Mouse (Mus musculus): Measurements from ENCODE around the gene Stk32c.
A peak's percentile ranks its signal among the peaks of the same experiment; 100 is the strongest.

The Stk32c gene

DNA sequence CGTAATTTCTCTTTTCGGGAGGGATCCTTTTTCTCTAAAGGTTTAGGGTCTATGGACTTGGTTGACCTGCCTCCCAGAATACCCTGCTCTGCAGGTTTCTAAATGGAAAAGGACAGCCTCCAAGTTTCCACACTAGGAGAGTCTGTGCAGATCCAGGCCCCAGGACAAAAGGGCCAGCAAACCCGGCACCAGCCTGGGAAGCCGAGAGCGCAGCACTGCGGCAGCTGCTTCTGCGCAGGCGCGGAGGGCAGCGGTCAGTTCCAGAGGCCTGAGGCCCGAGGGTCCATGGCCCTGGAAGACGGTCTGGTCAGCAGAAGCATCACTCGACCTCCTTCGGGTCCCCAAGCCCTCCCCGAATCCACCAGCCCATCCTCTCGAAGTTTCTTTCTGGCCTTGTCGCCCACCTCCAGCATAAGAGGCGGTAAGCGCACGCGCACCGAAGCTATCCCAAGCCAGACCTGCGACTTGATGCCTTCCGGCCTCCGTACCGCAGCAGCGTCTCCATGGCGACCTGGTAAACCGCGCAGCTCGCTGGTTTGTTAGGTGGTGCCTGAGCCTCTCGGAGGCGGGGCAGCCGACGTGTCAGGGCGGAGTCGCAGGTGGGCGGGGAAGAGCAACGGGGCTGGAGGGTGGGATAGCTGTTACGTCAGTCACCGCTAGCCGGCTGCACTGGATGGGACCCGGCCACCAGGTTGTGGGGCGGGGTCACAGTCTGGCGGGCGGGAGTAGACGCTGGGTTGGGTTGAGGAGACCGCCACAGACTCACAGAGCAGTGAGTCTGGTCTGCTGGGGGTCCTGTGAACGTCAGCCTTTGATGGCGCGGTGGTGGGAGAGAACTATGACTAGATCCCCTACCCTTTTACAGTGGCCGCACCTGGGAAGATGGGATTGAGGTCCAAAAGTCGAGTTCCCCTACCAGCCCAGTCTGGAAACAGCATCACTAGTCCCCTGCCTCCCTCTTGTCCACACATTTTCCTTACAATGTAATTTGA is at the start of gene Stk32c, which contains the start of gene Lrrc27:
Gene Stk32c (minus strand): TSS at position 554 of the 992 bp plus-strand sequence.
Gene Lrrc27 (plus strand): TSS at position 235 of the 992 bp plus-strand sequence.
- peak; percentile 97 for DNase-seq

DNA sequence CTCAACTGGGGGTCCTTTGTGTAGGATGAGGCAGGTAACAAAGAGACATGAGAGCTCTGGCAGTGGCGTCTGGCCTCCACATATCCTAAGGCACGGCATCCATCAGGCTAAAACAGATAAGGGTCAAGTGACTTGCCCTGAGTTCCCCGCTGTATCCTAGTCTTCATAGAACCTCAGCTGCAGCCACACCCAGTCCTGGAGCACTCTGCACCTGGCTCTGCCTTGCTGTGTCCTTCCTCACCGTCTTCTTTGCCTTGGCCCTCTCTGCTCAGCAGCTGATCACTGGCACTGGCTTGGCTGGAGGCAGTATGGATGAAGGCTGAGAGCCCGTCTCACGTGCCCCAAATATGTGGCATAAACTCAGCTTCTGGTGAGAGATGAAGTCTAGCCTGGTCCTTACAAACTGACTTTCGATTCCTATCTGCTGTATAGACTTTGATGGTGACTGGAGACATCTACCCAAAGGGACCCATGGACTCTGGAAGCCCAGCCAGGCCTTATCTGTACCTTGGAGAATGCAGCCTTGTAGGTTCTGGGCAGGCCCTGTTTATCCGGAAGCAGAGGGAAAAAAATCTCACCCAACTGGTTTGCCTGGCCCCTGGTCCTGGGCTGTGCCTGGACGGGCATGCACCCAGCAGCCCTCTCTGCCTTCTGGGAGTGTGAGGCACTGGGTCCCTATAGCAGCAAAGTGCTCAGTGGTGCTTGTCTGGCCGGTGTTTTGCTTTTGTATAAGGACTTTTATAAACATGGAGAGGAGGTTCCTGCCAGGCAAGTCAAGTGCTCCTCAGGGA is 44.8 kb upstream of the Stk32c start:
- no peak for DNase-seq

DNA sequence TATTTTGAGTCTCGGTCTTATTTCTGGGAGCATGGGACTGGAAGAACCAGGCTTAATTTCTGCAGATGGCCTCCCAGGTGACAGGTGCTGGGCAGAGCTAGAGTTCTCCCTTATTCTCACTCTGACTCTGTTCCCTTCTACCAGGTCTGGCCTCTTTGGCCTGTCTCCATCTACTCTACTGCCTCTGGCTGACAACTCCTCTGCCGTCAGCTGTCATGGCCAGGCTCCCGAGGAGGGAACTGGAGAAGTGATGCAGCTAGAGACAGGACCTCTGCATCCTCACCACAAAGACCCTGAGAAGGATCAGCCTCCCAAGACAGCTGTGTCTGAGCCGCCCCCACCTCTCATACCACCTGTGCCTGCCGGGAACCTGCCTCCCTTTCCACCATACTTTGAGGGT is 41.5 kb upstream of the Stk32c start:
- DNase-seq = no peak

DNA sequence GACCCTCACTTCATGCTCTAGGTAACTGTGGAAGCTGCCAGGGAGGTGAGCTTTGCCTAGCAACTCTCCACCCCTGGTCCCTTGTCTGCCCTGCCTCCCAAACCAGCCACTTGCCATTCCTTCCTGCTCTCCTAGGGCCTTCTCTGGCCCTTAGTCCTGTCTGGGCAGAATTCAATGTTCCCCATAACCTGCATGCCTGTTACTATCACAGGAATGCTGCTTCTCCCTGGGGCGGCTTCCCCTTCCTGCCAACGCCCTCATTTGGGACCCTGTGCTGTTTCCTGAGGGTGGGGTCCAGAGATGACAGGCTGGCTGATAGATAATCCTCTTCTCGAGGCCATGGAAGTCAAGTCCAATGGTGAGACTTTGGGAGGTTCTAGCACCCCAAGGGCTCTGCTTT is 40.4 kb upstream of the Stk32c start:
- DNase-seq = no peak

DNA sequence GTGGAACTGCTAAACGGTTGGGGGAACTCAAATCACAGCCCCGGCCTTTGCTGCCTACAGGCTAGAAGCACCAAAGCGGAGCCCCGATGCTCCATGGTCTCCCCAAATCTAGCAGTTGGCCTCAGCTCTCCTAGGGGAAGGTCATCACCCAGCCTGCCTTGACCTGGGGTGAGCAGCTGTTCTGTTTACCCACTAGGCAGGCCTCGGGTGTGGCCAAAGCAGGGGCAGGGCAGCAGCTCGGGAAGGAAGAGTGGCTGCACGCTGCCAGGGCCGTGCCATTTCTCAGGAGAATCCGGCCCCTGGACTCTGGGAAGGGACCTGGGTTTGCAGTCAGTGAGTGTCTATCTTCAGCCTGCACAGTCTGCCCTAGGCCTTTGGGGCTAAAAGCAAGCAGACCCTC is 39.9 kb upstream of the Stk32c start:
- DNase-seq = no peak

DNA sequence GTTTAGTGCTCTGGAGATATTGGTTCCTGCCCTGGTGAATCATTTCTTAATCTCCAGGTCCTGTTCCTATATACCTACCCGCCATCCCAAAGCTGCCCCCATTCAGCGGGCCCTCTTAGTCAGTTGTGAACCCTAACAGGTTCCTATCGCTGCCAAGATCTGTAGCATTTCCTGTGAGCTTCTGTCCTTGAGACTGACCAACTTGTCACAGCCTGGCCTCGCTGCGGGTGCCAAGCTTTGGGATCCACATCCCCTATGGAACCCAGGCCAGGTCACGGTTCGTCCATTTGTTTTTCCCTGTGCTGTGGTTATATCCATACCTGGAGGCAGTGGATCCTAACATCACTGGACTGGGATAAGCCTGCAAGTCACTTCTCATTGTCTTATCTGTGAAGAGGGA is 39.5 kb upstream of the Stk32c start:
- no peak for DNase-seq

DNA sequence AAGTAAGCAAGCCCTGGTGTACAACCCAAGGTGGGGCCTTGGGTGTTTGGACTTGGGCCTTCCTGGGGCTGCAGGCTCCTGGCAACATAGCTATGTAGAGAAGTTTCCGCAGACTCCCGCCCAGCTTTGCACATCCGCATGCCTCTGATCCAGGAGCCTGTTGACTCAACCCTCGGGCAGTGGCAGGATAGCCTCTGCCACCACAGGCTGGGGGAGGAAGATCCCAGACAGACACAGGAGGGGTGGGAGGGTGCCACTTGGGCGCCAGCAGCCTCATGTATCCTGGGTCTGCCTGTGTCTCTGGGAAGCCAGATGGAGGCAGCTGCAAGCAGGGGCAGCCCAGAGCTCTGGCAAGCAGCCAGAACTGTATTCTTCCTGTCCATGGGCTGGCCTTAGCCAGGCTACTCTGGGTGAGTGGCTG is 38.8 kb upstream of the Stk32c start:
- no peak for DNase-seq

DNA sequence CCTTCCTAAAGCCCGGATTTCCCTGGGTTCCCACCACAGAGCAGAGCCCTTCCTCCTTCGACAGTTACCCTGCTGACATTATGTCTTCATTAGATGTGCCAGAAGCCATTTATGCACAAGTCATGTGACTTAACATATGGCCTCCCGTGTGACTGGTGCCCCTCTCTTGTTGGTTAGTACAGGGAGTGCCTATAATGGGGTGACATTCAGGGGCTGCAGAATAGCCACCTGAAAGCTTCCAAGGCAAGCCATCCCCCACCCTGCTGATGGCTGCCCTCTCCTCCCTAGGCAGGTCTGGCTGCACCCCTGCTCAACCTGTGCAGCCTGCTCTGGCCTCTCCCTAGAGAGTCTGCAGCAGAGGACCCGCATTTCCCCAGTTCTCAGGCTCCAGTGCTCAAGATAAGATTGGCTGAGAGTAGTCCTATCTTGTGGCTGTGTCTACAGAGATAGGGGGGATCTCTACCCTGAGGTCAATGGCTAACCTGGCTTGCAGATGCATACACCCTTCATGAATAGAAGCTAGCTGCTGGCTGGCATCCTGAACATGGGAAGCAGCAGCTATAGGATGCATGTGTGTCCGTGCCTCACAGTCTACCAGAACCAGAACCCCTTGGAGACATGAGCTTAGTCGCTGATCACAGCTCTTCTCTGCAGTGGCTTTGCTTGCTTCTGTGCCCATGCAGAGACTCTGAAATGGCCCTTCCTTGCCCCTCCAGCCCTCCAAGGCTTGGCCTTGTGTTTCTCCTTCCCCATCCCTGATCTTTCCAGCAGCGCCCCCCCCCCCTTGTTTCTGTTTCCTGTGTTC is 36.5 kb upstream of the Stk32c start:
- DNase-seq = peak; percentile 53

DNA sequence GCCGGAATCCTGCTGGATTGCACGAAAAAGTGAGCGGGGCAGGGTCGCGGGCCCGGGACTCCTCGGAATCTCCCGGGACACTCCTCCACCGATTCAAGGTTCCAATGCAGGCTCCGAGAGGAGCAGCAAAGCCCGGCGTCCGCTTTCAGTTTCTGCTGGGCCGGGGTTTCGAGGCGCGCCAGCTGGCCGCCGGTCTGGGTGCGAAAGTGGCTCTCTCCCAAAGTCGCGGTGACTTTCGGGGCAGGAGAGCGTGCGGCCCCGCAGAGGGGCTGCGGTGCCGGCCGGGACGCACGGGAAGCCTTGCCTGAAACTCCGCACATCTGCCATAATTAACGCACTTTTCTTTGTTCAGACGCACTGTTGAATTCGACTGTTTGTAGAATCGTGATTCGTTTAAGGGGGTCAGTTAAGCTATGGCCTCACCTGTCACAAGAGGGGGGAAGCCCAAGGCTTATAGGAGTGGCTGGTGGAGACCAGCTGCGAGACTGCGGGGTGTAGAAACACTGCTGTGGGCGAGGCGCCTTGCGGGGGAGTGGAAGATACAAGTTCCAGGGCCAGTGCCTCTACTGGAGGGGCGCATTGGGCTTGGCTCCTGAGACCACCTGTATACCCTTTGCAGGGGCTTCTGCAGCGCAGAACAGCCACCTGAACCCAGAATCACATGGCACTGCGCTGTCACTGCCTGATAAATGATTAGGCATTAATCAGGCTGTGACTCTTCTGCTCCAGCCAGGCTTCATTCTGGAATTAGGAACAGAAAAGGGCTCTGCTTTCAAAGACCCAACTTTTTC is 35.7 kb upstream of the Stk32c start:
- peak; percentile 53 for DNase-seq

DNA sequence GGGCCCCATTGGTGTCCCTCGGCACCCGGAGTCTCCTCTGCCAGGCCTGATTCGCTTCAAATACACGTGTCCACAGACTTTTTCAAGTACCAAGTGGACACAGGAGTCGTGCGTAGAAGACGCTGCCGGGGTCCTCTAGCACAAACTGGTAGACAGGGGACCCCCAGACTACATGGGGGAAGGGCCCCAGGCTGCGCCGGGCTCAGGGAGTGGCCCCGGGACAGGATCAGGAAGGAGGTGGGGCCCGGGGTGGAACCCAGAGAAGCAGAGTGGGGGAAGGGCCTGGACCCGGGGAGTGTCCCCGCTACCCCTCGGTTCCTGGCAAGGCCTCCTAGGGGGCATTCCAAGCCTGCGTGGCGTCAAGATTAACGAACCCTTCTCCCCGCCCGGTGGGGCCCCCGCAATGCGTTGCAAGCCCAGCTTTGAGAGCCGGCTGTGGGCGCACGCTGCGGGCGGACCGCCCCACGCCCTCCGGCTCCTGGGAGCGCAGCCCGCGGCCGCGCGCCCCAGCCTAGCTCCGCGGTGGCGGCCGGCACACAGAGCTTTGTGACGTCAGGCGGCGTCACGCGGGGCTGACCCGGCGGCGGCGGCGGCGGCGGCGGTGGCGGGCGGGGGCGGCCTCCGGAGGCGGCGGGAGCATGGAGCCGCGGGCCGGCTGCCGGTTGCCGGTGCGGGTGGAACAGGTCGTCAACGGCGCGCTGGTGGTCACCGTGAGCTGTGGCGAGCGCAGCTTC is 34.9 kb upstream of the Stk32c start, which contains the start of gene Pwwp2b:
Gene Pwwp2b (plus strand): TSS at position 602 of the 734 bp plus-strand sequence.
- DNase-seq = peak; percentile 72

DNA sequence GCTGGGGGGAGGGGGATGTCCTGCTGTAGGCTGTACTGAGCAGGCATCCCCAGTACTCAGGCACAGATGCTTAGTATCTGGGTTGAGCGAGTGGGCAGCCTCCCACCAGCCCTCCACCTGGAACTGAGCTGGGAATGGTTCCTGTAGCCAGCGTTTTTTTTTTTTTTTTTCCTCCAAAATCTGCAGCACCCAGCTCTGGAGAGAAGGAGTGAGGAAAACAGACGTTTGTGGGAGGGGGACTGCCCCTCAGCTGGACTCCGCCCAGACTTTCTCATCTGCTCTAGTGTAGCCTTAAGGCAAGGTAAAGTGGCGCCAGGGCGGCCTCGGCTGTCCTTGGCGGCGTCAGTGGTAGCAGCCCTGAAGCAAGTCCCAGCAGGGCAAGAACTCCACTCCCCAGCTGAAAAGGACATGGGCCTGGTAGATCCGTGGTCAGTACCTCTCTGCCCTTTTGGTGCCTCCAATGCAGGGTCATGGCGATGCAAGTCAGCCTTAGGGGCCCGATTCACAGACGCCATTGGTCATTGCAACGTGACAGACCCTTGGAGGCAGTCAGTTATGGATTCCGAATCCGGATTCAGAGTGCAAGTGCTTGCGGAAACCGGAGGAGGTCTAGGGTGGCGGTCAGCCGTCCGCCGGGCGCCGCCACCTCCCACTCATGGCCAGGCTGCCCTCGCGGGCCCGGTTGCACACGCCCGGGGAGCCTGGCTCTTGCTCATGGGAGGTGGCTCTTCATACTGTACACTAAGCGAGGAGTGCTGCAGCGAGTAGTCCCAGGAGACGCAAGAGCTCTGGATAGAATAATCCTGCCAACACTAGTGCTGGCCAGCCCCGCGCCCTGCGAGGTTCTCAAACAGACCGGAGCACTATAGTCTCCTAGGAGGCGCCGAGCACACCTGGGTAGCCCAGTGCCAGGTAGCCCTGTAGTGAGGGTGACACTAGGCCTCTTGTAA is 34.1 kb upstream of the Stk32c start:
- peak; percentile 49 for DNase-seq

DNA sequence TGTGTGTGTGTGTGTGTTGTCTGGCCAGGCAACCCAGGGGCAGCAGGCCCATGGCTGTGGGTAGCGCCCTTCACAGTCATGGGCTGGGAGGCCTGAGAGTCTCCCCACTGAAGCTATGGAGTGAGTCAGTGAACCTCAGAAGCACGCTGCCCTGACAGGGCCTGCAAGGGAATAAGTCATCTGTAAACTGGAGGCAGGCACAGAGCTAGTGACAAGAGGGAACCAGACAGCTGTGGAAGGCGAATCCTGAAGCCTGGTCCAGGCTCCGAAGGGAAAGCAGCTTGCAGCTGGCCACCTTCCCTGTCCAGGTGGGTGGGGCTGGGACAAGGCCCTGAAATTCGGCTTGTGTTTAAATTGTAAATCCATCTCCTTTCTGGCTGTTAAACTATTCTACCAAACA is 33.0 kb upstream of the Stk32c start:
- no peak for DNase-seq

DNA sequence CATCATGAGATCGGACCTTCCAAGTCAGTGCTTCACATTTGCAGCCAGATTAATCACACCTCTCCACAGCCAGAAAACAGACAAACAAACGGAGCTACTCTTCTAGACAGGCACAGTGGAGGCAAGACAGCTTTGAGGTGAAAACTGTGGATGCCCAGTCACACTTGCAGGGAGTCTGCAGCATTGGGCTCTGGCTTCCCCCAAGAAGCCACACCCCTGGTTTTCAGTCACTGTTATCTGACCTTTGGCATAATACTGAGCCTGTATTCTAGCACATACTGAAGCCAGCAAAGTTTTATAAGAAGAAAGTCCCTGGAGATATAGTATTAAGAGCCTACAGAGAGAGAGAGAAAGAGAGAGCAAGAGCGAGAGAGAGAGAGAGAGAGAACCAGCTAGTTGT is 26.3 kb upstream of the Stk32c start:
- no peak for DNase-seq

DNA sequence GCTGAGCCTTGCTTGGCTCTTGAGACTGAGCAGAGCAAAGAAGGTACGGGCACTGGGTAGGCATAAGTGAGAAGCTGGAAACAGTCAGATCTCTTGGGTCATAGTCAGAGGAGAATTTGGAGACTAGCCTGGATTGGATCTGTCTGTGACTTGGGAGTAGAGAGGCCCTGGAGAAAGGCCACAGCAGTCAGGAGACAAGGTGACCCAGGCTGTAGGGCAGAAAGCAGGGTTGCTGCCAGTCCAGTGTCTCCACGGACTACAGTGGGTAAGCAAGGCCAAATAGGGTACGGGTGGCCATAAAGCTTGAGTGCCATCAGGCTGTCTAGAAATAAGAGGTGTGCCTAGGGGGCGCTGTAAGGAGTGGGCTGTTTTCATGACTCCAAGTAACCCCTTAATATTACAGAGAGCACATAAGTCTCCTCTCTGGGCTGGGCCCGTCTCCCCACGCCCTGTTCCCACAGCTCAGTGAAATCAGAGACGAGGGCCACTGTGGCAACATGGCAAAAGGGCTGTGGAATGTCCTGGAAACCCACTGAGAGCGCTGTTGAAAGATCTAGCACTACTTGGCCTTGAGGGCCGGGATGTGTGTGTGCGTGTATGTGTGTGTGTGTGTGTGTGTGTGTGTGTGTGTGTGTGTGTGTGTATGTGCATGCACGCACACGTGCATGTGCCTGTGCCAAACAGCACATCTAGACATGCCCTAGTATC is 22.7 kb upstream of the Stk32c start:
- DNase-seq = no peak

DNA sequence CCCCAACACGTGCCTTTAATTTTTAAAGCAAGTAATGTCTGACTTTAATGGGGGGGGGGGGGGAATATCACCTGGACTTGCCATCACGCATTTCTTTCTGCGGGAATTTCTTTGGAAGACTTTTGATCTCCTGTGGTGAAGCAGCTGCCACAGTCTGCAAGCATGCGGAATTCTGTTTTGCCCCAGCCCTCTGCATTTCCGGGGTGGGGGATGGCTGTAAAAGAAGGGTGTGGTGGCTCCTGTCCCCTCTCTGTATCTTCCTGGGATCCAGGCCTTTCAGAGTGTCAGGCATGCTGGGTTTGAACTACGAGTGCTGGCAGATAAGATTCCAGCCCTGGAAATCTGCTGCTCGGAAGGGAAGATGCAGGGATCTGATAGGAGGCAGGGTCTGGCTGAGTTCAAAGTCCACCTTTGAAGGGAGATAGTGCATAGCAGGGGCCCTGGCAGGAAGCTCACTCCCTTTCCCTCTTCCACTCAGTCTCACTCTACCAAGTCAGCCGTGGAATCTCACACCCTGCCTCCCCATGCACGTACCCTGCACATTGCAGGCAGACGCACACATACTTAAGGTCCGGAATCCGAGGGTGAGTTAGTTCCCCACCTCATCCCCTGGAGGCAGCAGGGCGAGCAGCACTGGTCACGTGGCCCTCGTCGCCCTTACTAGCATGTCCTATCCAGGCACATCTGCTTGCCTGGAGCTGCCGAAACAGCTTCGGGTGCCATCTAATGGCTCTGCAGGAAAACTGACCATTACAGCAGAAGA is 21.5 kb upstream of the Stk32c start:
- DNase-seq = no peak

DNA sequence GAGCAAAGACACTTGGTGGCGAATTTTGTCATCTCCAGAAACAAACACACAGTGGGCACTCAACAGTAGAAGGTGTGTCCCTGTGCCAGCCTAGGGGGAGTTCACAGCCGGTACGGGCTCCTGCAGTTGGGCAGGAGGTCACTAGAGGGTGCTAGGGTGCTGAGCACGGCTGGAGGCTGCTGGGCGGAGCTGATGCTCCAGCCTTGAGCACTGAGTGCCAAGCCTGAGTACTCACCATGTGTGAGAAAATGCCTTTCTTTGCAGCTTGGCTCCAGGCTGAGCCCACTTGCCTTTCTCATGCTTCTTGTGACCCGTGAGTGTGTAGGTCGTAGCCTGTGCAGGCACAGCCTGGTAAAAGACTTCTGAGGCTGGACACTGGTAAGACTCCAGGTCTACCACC is 20.6 kb upstream of the Stk32c start:
- peak; percentile 90 for DNase-seq

DNA sequence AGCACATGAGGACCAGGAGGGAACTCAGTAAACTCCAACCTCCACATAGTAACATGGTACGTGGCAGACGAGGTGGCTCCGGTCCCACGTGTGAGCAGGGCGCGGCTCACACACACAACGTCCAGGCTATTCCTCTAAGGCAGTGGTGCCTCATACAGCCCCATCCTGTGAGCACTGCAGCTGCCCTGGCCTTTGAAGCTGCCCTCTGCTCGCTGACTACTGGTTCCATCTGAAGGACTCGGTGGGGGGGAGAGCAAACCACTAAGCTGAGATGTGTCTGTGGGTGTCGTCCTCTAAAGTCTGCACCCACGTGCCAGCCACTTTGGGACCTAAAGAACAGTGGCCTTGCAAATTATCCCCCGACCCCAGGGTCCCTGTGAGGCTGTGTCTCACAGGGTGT is 17.1 kb upstream of the Stk32c start:
- no peak for DNase-seq

DNA sequence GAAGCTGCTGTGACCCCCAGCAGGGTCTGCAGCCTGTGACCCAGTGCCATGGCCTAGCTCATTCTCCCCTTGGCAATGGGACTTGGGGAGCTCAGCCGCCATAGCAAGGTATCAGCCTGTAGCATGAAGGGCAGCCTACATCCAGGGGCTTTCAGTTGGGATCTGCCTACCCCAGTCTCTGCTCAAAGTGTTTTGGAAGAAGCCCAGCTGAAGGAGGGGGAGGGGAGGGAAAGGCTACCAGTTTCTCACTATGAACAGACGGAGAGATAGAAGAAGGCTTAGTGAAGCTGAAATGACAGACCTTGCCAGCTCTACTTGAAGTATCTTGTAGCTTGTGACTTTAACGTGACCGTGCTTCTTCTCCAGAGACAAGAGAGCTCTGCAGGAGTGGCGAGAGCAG is 16.7 kb upstream of the Stk32c start:
- no peak for DNase-seq
